ENCODE assay signal across 27 mouse cellular contexts in genomic region chr14:32443446-32443845, GRCm38 (mm10). TPM values are rescaled to one million over a fixed set of nuclear protein-coding genes. Genes with fewer than 3 reads are reported as not detected.
A peak's percentile ranks its signal among the peaks of the same experiment; 100 is the strongest.
DNase-seq lines count a peak whose midpoint lies in the region; ATAC-seq and TF ChIP-seq lines count a peak whose summit lies in the region.
"Had no signal": no experiment of that assay in that cellular context is flagged by ENCODE, and none has a peak within 500 bp of the region (broad histone marks: within the 10 kb centered on the region; RNA-seq: fewer than 3 reads in every experiment).

No protein-coding gene starts in this region.

- H3K4me1 ChIP-seq in midbrain, postnatal 0 days (ENCODE audit: insufficient read depth, low read length): 0 out of 2 replicates have a peak, but pooled peaks cover 3% of the 10 kb centered on the region
- H3K4me1 ChIP-seq in midbrain, embryonic 15.5 days: peaks cover 4% of the 10 kb centered on the region; the same call in 1 of the 2 replicates
- peaks cover 23% of the 10 kb centered on the region for H3K4me1 ChIP-seq in neural tube, embryonic 13.5 days (replicated peaks)
- H3K4me1 ChIP-seq: embryonic facial prominence, embryonic 15.5 days; heart, embryonic 12.5 days had no signal

- H3K9me3 ChIP-seq in midbrain, postnatal 0 days (ENCODE audit: low read length): no peaks in the 10 kb centered on the region
- H3K9me3 ChIP-seq in midbrain, embryonic 15.5 days: no peaks in the 10 kb centered on the region
- H3K9me3 ChIP-seq in neural tube, embryonic 13.5 days: no peaks in the 10 kb centered on the region
- H3K9me3 ChIP-seq: embryonic facial prominence, embryonic 15.5 days; forebrain, embryonic 10.5 days; forebrain, embryonic 15.5 days; hindbrain, embryonic 12.5 days had no signal

- H3K4me2 ChIP-seq in midbrain, postnatal 0 days (ENCODE audit: low read depth, low read length, poor library complexity, severe bottlenecking): no peak overlapping the region
- H3K4me2 ChIP-seq in midbrain, embryonic 15.5 days: no peak overlapping the region
- no peak overlapping the region for H3K4me2 ChIP-seq in neural tube, embryonic 13.5 days
- H3K4me2 ChIP-seq: embryonic facial prominence, embryonic 15.5 days; forebrain, embryonic 15.5 days; heart, embryonic 12.5 days; hindbrain, embryonic 12.5 days had no signal

- DNase-seq in heart, adult 11 months: peak; percentile 21
- DNase-seq in heart, postnatal 10 days: no peak
- DNase-seq in midbrain, postnatal 0 days (ENCODE audit: low spot score): peak; percentile 11
- peak; percentile 50 for DNase-seq in Muller cell, postnatal 12 days (ENCODE audit: inconsistent ontology term)
- no peak for DNase-seq in layer of hippocampus, adult 8-10 months (ENCODE audit: low spot score in 2 of 2)
- DNase-seq: adrenal gland, adult 8-10 months; adrenal gland, postnatal 36 days; cerebellum, adult 11-12 months; cerebellum, adult 9-11 months; cerebellum, postnatal 36 days; gastrocnemius, postnatal 10 days; heart, postnatal 4 days had no signal

- H3K4me3 ChIP-seq in midbrain, postnatal 0 days (ENCODE audit: low read depth, low read length): no peak overlapping the region
- no peak overlapping the region for H3K4me3 ChIP-seq in midbrain, embryonic 15.5 days
- H3K4me3 ChIP-seq in neural tube, embryonic 13.5 days: no peak overlapping the region
- H3K4me3 ChIP-seq: embryonic facial prominence, embryonic 15.5 days; erythroblast, embryonic 14.5 days; forebrain, embryonic 10.5 days; forebrain, embryonic 15.5 days; heart, adult 2 months; heart, embryonic 12.5 days; hindbrain, embryonic 12.5 days had no signal

- H3K27me3 ChIP-seq in midbrain, postnatal 0 days (ENCODE audit: insufficient read depth, low read length): no peaks in the 10 kb centered on the region
- H3K27me3 ChIP-seq in midbrain, embryonic 15.5 days (replicated peaks): no peaks in the 10 kb centered on the region
- peaks cover 21% of the 10 kb centered on the region for H3K27me3 ChIP-seq in neural tube, embryonic 13.5 days
- H3K27me3 ChIP-seq: CH12.LX; forebrain, embryonic 15.5 days had no signal

- no peak overlapping the region for H3K9ac ChIP-seq in midbrain, postnatal 0 days (replicated peaks; ENCODE audit: low read length, poor library complexity, severe bottlenecking)
- no peak overlapping the region for H3K9ac ChIP-seq in midbrain, embryonic 15.5 days
- H3K9ac ChIP-seq in neural tube, embryonic 13.5 days: no peak overlapping the region
- H3K9ac ChIP-seq: embryonic facial prominence, embryonic 15.5 days; forebrain, embryonic 15.5 days; heart, embryonic 12.5 days; hindbrain, embryonic 12.5 days had no signal

- intact Hi-C loops in heart, postnatal 10 days (cut with DNase I): no loop called here

- H3K36me3 ChIP-seq in midbrain, postnatal 0 days (ENCODE audit: insufficient read depth, low read length): no peaks in the 10 kb centered on the region
- H3K36me3 ChIP-seq in midbrain, embryonic 15.5 days (replicated peaks): no peaks in the 10 kb centered on the region
- H3K36me3 ChIP-seq in neural tube, embryonic 13.5 days: no peaks in the 10 kb centered on the region
- H3K36me3 ChIP-seq: embryonic facial prominence, embryonic 15.5 days; forebrain, embryonic 10.5 days; forebrain, embryonic 15.5 days; heart, embryonic 12.5 days; hindbrain, embryonic 12.5 days had no signal

- WGBS in midbrain, postnatal 0 days: 15% methylated on average over 8 of the region's 8 CpGs
- whole genome bisulfite sequencing in midbrain, embryonic 15.5 days: 17% methylated on average over 8 of the region's 8 CpGs
- WGBS in neural tube, embryonic 13.5 days: 16% methylated on average over 8 of the region's 8 CpGs

- ATAC-seq in midbrain, postnatal 0 days (ENCODE audit: low FRiP score): no peak
- no peak for ATAC-seq in midbrain, embryonic 15.5 days (replicated peaks)
- ATAC-seq in neural tube, embryonic 13.5 days (ENCODE audit: low read depth): 0 out of 2 replicates have a peak, but pooled peaks have one; percentile 32
- no peak for ATAC-seq in cerebellum, adult (ENCODE audit: insufficient number of reproducible peaks, low FRiP score, low TSS enrichment)
- ATAC-seq: forebrain, embryonic 15.5 days; hindbrain, embryonic 16.5 days; inflammation-experienced regulatory T-cells, adult 6 months had no signal

- H3K27ac ChIP-seq in midbrain, postnatal 0 days (ENCODE audit: low read depth, low read length): no peak overlapping the region
- no peak overlapping the region for H3K27ac ChIP-seq in midbrain, embryonic 15.5 days
- 0 out of 2 replicates have a peak overlapping the region, but pooled peaks have one; percentile 38 for H3K27ac ChIP-seq in neural tube, embryonic 13.5 days (replicated peaks)
- H3K27ac ChIP-seq: embryonic facial prominence, embryonic 15.5 days; forebrain, embryonic 10.5 days; forebrain, embryonic 15.5 days; heart, adult 2 months; hindbrain, embryonic 12.5 days had no signal

- no peak for TF ChIP-seq CTCF in midbrain, postnatal 0 days (IDR thresholded peaks at IDR 0.05)

RNA-seq across cellular contexts. Expression of gene Slc18a3, which starts 21.2 kb away (rescaled TPM):
- not detected for total RNA-seq in heart, postnatal 10 days (2021)
- 4.1 and 7.5 TPM in 2 replicates for total RNA-seq in midbrain, postnatal 0 days (2014; rRNA removed)
- polyA plus RNA-seq in midbrain, postnatal 0 days (2015; fragmentation: Nextera tagmentation; extraction: Ambion mirVana): 3.9 and 5.5 TPM in 2 replicates
- polyA plus RNA-seq in midbrain, embryonic 15.5 days (2015; fragmentation: Nextera tagmentation; extraction: Ambion mirVana): 2.5 and 2.8 TPM in 2 replicates
- 30.1 and 33.6 TPM in 2 replicates for polyA plus RNA-seq in neural tube, embryonic 13.5 days (2015; fragmentation: Nextera tagmentation; extraction: Ambion mirVana)
- total RNA-seq in layer of hippocampus, adult 8-10 months (2022): not detected
- total RNA-seq: adrenal gland, adult 8-10 months; adrenal gland, postnatal 36 days; CH12.LX; gastrocnemius, postnatal 10 days; gastrocnemius, postnatal 4 days had no signal
- polyA plus RNA-seq: erythroblast, embryonic 14.5 days; inflammation-experienced regulatory T-cells, adult 6 months had no signal

RNA-seq across cellular contexts. Expression of gene Chat, which starts 22.3 kb away (rescaled TPM):
- total RNA-seq in heart, postnatal 10 days (2021): not detected
- 0.42 and 0.93 TPM in 2 replicates for total RNA-seq in midbrain, postnatal 0 days (2014; rRNA removed)
- 0.22 and 0.36 TPM in 2 replicates for polyA plus RNA-seq in midbrain, postnatal 0 days (2015; fragmentation: Nextera tagmentation; extraction: Ambion mirVana)
- polyA plus RNA-seq in midbrain, embryonic 15.5 days (2015; fragmentation: Nextera tagmentation; extraction: Ambion mirVana): 0.22 and 0.68 TPM in 2 replicates
- polyA plus RNA-seq in neural tube, embryonic 13.5 days (2015; fragmentation: Nextera tagmentation; extraction: Ambion mirVana): 4.0 and 5.0 TPM in 2 replicates
- total RNA-seq in layer of hippocampus, adult 8-10 months (2022): not detected
- total RNA-seq: adrenal gland, adult 8-10 months; adrenal gland, postnatal 36 days; CH12.LX; gastrocnemius, postnatal 10 days; gastrocnemius, postnatal 4 days; heart, adult 2 months; heart, postnatal 4 days had no signal
- polyA plus RNA-seq: erythroblast, embryonic 14.5 days; forebrain, embryonic 10.5 days; heart, embryonic 12.5 days; inflammation-experienced regulatory T-cells, adult 6 months had no signal

RNA-seq across cellular contexts. Expression of gene 1700024G13Rik, which starts 55.3 kb away (rescaled TPM):
- total RNA-seq in heart, postnatal 10 days (2021): not detected
- total RNA-seq in midbrain, postnatal 0 days (2014; rRNA removed): 1.8 TPM in 1 of 2 replicates, not detected in the other
- 0.67 and 0.68 TPM in 2 replicates for polyA plus RNA-seq in midbrain, postnatal 0 days (2015; fragmentation: Nextera tagmentation; extraction: Ambion mirVana)
- 0.34 and 1.0 TPM in 2 replicates for polyA plus RNA-seq in midbrain, embryonic 15.5 days (2015; fragmentation: Nextera tagmentation; extraction: Ambion mirVana)
- 0.24 TPM in 1 of 2 replicates, not detected in the other for polyA plus RNA-seq in neural tube, embryonic 13.5 days (2015; fragmentation: Nextera tagmentation; extraction: Ambion mirVana)
- total RNA-seq in layer of hippocampus, adult 8-10 months (2022): under 1 TPM in 2 of 4 experiments, not detected in 2; 0.41 to 0.76 TPM
- total RNA-seq: adrenal gland, adult 8-10 months; adrenal gland, postnatal 36 days; CH12.LX; gastrocnemius, postnatal 10 days; gastrocnemius, postnatal 4 days; heart, adult 2 months; heart, postnatal 4 days had no signal
- polyA plus RNA-seq: erythroblast, embryonic 14.5 days; forebrain, embryonic 10.5 days; frontal cortex, adult 2 months; heart, embryonic 12.5 days; inflammation-experienced regulatory T-cells, adult 6 months had no signal

Comparison
In these comparisons a context has a peak if more than half of its experiments do, and no peak if none do; other contexts are left out.
1. DNase-seq: peak in heart, adult 11 months (single experiment), midbrain, postnatal 0 days (single experiment) and Muller cell, postnatal 12 days (single experiment); none in heart, postnatal 10 days (0 of 2) and layer of hippocampus, adult 8-10 months (0 of 2).